Mouse (Mus musculus) heart, postnatal 14 days (tissue): ENCODE results near the gene Rfx5. TPM values are rescaled to one million over a fixed set of nuclear protein-coding genes. Genes with fewer than 3 reads are reported as not detected.
A peak's percentile ranks its signal among the peaks of the same experiment; 100 is the strongest.
"Not testable (repeated sequence)": the region's sequence is repeated elsewhere in the genome, so short reads cannot be mapped to it uniquely, and the experiment has no call there.

Source experiments
- DNase-seq, 2 experiments: peaks; one replicate each; pipeline ENCODE4 v3.0.0; 2021 to 2022
- intact Hi-C: fragments of 180-260 bp; cut with DNase I; formaldehyde crosslinking; loops from one replicate; pipeline ENCODE4 v1.15.1; 2025
- total RNA-seq, 2 experiments: library from RNA; stranded (reverse); gene quantifications; 2 replicates each; pipeline ENCODE4 v1.2.3; 2021

The Rfx5 gene
- total RNA-seq, 2 experiments from 2014 or later, result 8.2 to 8.4 TPM

- intact Hi-C loops, DNase-seq: not testable (repeated sequence)
Measured at GRCm38 (mm10) chr3:94933604-94934003, 20.3 kb upstream of the Rfx5 start.

GRCm38 (mm10) chr3:94934564-94934963 lies 19.3 kb upstream of the Rfx5 start:
- intact Hi-C loops, DNase-seq: not testable (repeated sequence)

GRCm38 (mm10) chr3:94935332-94935731 lies 18.5 kb upstream of the Rfx5 start:
- DNase-seq, result peak; percentile 78 to 87
- intact Hi-C loops, result not testable (repeated sequence)

GRCm38 (mm10) chr3:94936147-94936546 lies 17.7 kb upstream of the Rfx5 start:
- intact Hi-C loops, DNase-seq: not testable (repeated sequence)

- DNase-seq, intact Hi-C loops: not testable (repeated sequence)
Measured at GRCm38 (mm10) chr3:94937194-94937593, 16.7 kb upstream of the Rfx5 start.

- intact Hi-C loops, DNase-seq: not testable (repeated sequence)
Measured at GRCm38 (mm10) chr3:94940033-94940432, 13.8 kb upstream of the Rfx5 start.

- DNase-seq, intact Hi-C loops: not testable (repeated sequence)
Measured at GRCm38 (mm10) chr3:94942211-94942967, 11.5 kb upstream of the Rfx5 start.

- DNase-seq, intact Hi-C loops: not testable (repeated sequence)
Measured at GRCm38 (mm10) chr3:94943706-94944105, 10.2 kb upstream of the Rfx5 start.

- peak in 1 of 2 experiments; percentile 21 for DNase-seq
- intact Hi-C loops, result loop anchor here (1.0 kb wide), 1 partner anchor 49 kb away; no protein-coding TSS in a partner anchor
Measured at GRCm38 (mm10) chr3:94948066-94948614, 5.7 kb upstream of the Rfx5 start.

GRCm38 (mm10) chr3:94949645-94950044 lies 4.2 kb upstream of the Rfx5 start:
- no peak for DNase-seq
- intact Hi-C loops, result no loop called here

- DNase-seq, result peak in 1 of 2 experiments; percentile 14
- intact Hi-C loops, result no loop called here
Measured at GRCm38 (mm10) chr3:94952806-94953205, 1.1 kb upstream of the Rfx5 start.

- intact Hi-C loops, result no loop called here
- no peak for DNase-seq
Measured at GRCm38 (mm10) chr3:94953384-94953763, 501 bp upstream of the Rfx5 start.

GRCm38 (mm10) chr3:94958295-94958694 lies 4.4 kb downstream of the Rfx5 start:
- intact Hi-C loops, result no loop called here

GRCm38 (mm10) chr3:94959871-94960270 lies 6.0 kb downstream of the Rfx5 start:
- peak in 1 of 2 experiments; percentile 25 for DNase-seq

More at GRCm38 (mm10) chr3:94958295-94958694, 4.4 kb downstream of the Rfx5 start:
- no peak for DNase-seq

GRCm38 (mm10) chr3:94960322-94960721 lies 6.4 kb downstream of the Rfx5 start:
- intact Hi-C loops, result no loop called here
- peak in 1 of 2 experiments; percentile 21 for DNase-seq

More at GRCm38 (mm10) chr3:94959871-94960270, 6.0 kb downstream of the Rfx5 start:
- intact Hi-C loops, result no loop called here

GRCm38 (mm10) chr3:94964989-94965388 lies 11.1 kb downstream of the Rfx5 start:
- intact Hi-C loops, result no loop called here
- DNase-seq, result no peak

GRCm38 (mm10) chr3:94965878-94966277 lies 12.0 kb downstream of the Rfx5 start:
- DNase-seq, result no peak
- intact Hi-C loops, result no loop called here

GRCm38 (mm10) chr3:94972552-94972951 lies 18.7 kb downstream of the Rfx5 start:
- intact Hi-C loops, result no loop called here
- no peak for DNase-seq

GRCm38 (mm10) chr3:94973620-94974019 lies 19.7 kb downstream of the Rfx5 start:
- no peak for DNase-seq
- intact Hi-C loops, result loop anchor here (2.0 kb wide), 2 partner anchors 15 to 19 kb away; partner anchors contain the start of gene Rfx5

GRCm38 (mm10) chr3:94974026-94974527 lies 20.2 kb downstream of the Rfx5 start:
- intact Hi-C loops, result loop anchor here (2.0 kb wide), 2 partner anchors 15 to 19 kb away; partner anchors contain the start of gene Rfx5

More at GRCm38 (mm10) chr3:94974026-94974527, 20.2 kb downstream of the Rfx5 start:
- no peak for DNase-seq
